Mouse (Mus musculus) heart, embryonic 16.5 days (tissue): ENCODE results near the gene Krtap29-1. TPM values are rescaled to one million over a fixed set of nuclear protein-coding genes. Genes with fewer than 3 reads are reported as not detected.

Experiments
- ATAC-seq: fragments of 200-750 bp; cut with Nextera tagmentation; replicated peaks from 2 replicates; pipeline ENCODE4 v1.8.0; 2017; ENCODE audit warnings: moderate number of reproducible peaks; ENCODE audit not compliant: insufficient read depth, low FRiP score; ENCODE audit errors: extremely low read depth
- H3K27ac ChIP-seq: fragments of 300-500 bp; sonication (generic); 2 replicates; pipeline ENCODE4 v1.5.1; 2014; ENCODE audit warnings: mild to moderate bottlenecking, low read length, control low read depth, moderate library complexity
- H3K27me3 ChIP-seq: fragments of 300-500 bp; sonication (generic); 2 replicates; pipeline ENCODE4 v1.6.1; 2014; ENCODE audit warnings: low read length, mixed read lengths; ENCODE audit not compliant: control insufficient read depth, insufficient read depth
- H3K36me3 ChIP-seq: fragments of 300-500 bp; sonication (generic); 2 replicates; pipeline ENCODE4 v1.6.1; 2014; ENCODE audit not compliant: control insufficient read depth, insufficient read depth
- H3K4me1 ChIP-seq: fragments of 300-500 bp; sonication (generic); 2 replicates; pipeline ENCODE4 v1.6.1; 2014; ENCODE audit warnings: low read length, mixed read lengths; ENCODE audit not compliant: control insufficient read depth, insufficient read depth
- H3K4me2 ChIP-seq: fragments of 300-500 bp; sonication (generic); 2 replicates; pipeline ENCODE4 v1.6.1; 2014; ENCODE audit warnings: low read depth, mild to moderate bottlenecking, control low read depth, low read length
- H3K4me3 ChIP-seq: fragments of 300-500 bp; sonication (generic); 2 replicates; pipeline ENCODE4 v1.5.1; 2014; ENCODE audit warnings: mild to moderate bottlenecking, control low read depth, low read length
- H3K9ac ChIP-seq: fragments of 300-500 bp; sonication (generic); 2 replicates; pipeline ENCODE4 v1.6.1; 2014; ENCODE audit warnings: low read length, control low read depth
- H3K9me3 ChIP-seq: fragments of 300-500 bp; sonication (generic); replicated peaks from 2 replicates; pipeline ENCODE4 v1.6.1; 2016; ENCODE audit warnings: low read length; ENCODE audit not compliant: control insufficient read depth
- WGBS: fragments of 180-500 bp; shearing (Covaris S2); extraction: QIAGEN DNeasy Blood & Tissue Kit; methylation state at CpG from one replicate; pipeline ENCODE4 v1.1.7; 2014; 5-methylcytosine and 5-hydroxymethylcytosine counted together
- polyA plus RNA-seq: library from polyadenylated mRNA; unstranded; fragments of >200 nt; fragmentation: Nextera tagmentation; extraction: Ambion mirVana; gene quantifications from 2 replicates; pipeline ENCODE4 v1.2.1, GENCODE M21; 2015

The Krtap29-1 gene
- polyA plus RNA-seq = not detected in 2 replicates

DNA sequence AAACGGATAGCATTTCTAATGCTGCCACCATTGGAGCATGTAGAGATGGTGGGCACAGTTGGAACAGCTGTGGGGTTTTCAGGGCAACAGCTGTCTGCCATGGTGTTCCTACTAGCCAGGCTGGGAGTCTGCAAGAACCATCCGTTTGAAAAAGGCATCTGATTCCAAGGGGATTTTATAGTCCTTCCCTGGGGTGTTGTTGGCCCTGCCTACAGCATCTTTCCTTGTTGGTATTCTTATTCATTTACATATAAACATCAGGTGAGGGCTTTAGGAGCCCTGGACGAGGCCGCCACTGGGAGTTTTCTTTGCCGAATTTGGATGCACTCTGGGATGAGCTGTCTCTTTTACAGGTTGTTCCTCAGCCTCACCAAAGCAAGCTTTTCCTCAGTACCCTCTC lies at the start of gene Krtap29-1:
Gene Krtap29-1, minus strand, starts transcription at position 101 of the 400 bp plus-strand sequence.
- no peak within 1 kb of the TSS for H3K9ac ChIP-seq
- no peak within 1 kb of the TSS for H3K4me2 ChIP-seq
- no peak within 1 kb of the TSS for H3K27ac ChIP-seq
- WGBS = 72% methylated on average over 5 of the region's 5 CpGs
- H3K9me3 ChIP-seq = no peaks in the 10 kb centered on the region; the same call in 1 of the 2 replicates
- no peaks in the 10 kb centered on the region for H3K36me3 ChIP-seq
- no peak for ATAC-seq
- H3K4me3 ChIP-seq = no peak within 1 kb of the TSS
- no peaks in the 10 kb centered on the region for H3K27me3 ChIP-seq
- no peaks in the 10 kb centered on the region for H3K4me1 ChIP-seq

DNA sequence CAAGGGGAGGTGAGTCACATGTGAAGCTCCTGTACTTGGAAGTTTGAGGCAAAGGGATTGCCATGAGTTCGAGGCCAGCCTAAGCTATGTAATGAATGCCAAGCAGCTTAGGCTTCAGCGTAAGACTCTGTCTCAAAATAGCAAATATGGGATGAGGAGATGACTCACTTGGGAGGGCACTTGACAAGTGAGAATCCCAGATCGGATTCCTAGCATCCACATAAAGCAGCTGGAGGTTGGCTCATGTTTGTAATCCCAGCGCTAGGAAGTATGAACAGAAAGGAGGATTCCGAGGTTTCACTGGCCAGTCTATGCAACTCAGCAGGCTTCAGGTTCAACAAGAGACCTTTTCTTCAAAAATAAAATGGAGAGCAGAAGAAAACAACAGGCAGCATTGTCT lies 42.6 kb upstream of the Krtap29-1 start:
- no peak overlapping the region for H3K4me2 ChIP-seq
- no peak overlapping the region for H3K27ac ChIP-seq
- H3K27me3 ChIP-seq = no peaks in the 10 kb centered on the region
- no peaks in the 10 kb centered on the region for H3K4me1 ChIP-seq
- no peaks in the 10 kb centered on the region for H3K36me3 ChIP-seq
- no peaks in the 10 kb centered on the region for H3K9me3 ChIP-seq
- no peak for ATAC-seq
- WGBS = 49% methylated on average over 5 of the region's 5 CpGs
- H3K9ac ChIP-seq = no peak overlapping the region
- H3K4me3 ChIP-seq = no peak overlapping the region

DNA sequence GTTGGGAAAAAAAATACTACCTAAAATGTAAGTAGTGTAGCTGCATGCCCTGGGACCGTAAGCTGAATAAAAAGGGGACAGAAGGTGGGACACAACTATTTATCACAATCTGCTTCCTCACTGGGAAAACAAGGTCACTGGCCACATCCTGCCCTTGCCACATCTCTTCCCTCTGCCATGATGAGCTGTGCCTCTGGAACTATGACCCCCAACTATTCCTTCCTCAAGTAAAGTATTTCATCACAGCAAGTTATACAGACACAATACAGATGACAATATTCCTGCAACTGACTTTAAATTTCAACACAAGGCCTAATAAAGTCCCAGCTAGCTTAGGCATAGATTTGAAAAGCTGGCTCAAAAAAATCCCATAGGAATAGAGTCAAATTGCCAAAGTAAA lies 40.6 kb upstream of the Krtap29-1 start:
- 61% methylated on average over 1 of the region's 1 CpGs for WGBS
- no peaks in the 10 kb centered on the region for H3K9me3 ChIP-seq
- no peak for ATAC-seq
- H3K4me3 ChIP-seq = no peak overlapping the region
- no peak overlapping the region for H3K9ac ChIP-seq
- no peak overlapping the region for H3K27ac ChIP-seq
- H3K27me3 ChIP-seq = no peaks in the 10 kb centered on the region
- H3K36me3 ChIP-seq = no peaks in the 10 kb centered on the region
- H3K4me1 ChIP-seq = no peaks in the 10 kb centered on the region
- no peak overlapping the region for H3K4me2 ChIP-seq

DNA sequence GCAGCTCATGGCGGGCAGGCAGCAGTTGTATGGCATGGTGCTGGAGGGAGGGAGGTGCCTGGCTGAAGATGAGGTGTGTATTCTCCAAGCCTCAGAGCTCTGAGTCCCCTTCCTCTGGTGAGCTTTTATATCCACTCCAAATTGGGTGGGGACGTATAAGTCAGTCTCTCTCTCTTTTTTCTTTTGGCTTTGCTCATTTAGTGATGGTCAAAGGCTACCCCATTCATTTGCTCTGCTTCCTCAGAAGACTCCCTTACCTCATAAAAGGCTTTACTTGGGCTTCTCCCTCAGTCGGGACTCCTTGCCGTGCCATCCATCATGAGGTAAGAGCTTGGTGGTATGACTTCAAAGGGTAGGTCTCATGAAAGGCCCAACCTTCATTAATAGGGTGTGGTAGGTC lies 37.3 kb upstream of the Krtap29-1 start, which contains the start of gene Krt33a:
Gene Krt33a, minus strand, starts transcription at position 101 of the 400 bp plus-strand sequence.
- H3K4me3 ChIP-seq = no peak within 1 kb of the TSS

DNA sequence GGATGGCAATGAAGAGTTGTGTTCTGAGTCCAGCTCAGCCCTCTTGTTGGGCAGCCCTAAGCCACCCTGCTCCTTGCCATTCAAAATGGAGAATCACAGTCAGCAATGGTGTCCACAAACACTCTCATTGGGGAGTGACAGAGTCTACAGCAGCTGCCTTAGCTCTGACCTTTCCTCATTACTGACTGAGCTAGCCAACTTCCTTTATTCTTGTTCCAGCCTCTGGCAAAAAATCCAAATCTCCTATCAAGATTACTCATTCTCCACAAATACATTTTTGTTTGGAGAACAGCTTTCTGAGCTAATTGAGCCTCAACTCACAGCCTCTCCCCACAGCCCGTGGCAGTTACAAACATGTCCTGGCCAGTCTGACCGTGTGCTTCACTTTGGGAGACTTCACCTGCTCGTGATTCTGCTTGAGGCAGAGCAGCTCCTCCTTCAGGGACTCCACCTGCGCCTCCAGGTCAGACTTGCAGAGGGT lies 34.9 kb upstream of the Krtap29-1 start:
- Histone ChIP-seq H3K36me3 (no peaks in the 10 kb centered on the region), H3K4me1 (no peaks in the 10 kb centered on the region), H3K9ac (no peak overlapping the region), H3K4me2 (no peak overlapping the region), H3K4me3 (no peak overlapping the region), H3K9me3 (no peaks in the 10 kb centered on the region), H3K27me3 (no peaks in the 10 kb centered on the region), H3K27ac (no peak overlapping the region)
- ATAC-seq = no peak
- WGBS = 59% methylated on average over 4 of the region's 4 CpGs

More for the DNA sequence above, 37.3 kb upstream of the Krtap29-1 start, which contains the start of gene Krt33a:
- Histone ChIP-seq H3K4me1 (no peaks in the 10 kb centered on the region), H3K9ac (no peak within 1 kb of the TSS), H3K27ac (no peak within 1 kb of the TSS), H3K27me3 (no peaks in the 10 kb centered on the region), H3K4me2 (no peak within 1 kb of the TSS), H3K36me3 (no peaks in the 10 kb centered on the region), H3K9me3 (no peaks in the 10 kb centered on the region)
- no peak for ATAC-seq
- WGBS = 72% methylated on average over 4 of the region's 4 CpGs

DNA sequence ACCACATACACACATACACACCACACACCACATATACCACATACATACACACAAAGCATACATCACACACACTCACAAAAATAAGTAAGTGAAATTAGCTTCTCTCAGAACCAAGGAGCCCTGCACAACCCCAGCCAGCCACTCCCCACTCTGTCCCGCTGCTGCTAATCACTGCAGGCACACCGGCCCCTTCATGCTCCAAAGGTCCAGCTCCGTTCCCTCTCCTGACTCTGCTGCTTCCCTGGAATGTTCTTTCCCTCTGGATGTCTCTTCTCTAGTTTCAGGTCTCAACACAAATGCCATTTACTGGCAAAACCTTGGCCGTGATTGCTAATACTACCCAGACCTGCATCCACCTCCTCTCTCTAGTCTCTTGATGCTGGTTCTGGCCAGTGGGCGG lies 31.8 kb upstream of the Krtap29-1 start:
- Histone ChIP-seq H3K9ac (no peak overlapping the region), H3K27ac (no peak overlapping the region), H3K27me3 (no peaks in the 10 kb centered on the region), H3K4me2 (no peak overlapping the region), H3K4me3 (no peak overlapping the region), H3K4me1 (no peaks in the 10 kb centered on the region), H3K9me3 (no peaks in the 10 kb centered on the region; the same call in 1 of the 2 replicates), H3K36me3 (no peaks in the 10 kb centered on the region)
- WGBS = 85% methylated on average over 5 of the region's 5 CpGs
- ATAC-seq = no peak

DNA sequence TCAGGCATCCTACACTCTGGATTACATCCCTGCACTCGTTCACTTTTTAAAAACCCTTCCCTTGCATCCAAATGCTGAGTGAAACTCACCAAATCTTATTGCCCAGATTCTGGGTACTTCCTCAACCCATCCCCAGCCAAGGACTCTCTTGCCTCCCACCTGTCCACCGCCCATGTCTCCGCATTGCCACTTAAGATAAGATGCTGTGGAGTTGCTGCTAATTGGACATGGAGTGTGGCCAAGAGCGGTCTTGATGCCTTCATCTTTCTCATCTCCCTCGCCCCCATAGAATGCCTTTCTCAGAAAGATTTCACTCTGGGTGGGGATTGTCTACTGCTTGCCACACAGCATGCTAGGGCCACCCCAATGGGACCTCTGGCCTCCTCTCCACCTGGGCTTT lies 29.5 kb upstream of the Krtap29-1 start:
- 67% methylated on average over 5 of the region's 5 CpGs for WGBS
- no peaks in the 10 kb centered on the region for H3K4me1 ChIP-seq
- no peaks in the 10 kb centered on the region; the same call in 1 of the 2 replicates for H3K9me3 ChIP-seq
- H3K9ac ChIP-seq = no peak overlapping the region
- no peak overlapping the region for H3K4me3 ChIP-seq
- H3K27ac ChIP-seq = no peak overlapping the region
- H3K27me3 ChIP-seq = no peaks in the 10 kb centered on the region
- H3K4me2 ChIP-seq = no peak overlapping the region
- ATAC-seq = no peak
- no peaks in the 10 kb centered on the region for H3K36me3 ChIP-seq

DNA sequence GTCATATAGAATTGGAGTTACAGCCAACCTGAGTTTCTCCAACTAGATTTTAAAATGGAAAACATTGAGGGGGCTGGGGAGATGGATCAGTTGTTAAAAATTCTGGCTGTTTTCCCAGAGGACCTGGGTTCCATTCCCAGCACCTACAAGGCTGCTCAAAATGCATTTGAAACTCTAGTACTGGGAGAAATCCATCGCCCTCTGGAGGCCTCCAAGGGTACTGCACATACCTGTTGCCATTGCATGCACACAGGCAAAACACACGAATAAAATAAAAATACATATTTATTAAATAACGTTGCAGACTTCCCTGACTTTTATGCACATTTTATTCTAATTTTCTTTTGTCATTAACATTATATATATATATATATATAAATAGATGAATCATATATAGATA lies 27.8 kb upstream of the Krtap29-1 start:
- no peaks in the 10 kb centered on the region for H3K4me1 ChIP-seq
- H3K9ac ChIP-seq = no peak overlapping the region
- H3K4me3 ChIP-seq = no peak overlapping the region
- no peak for ATAC-seq
- H3K4me2 ChIP-seq = no peak overlapping the region
- H3K27ac ChIP-seq = no peak overlapping the region
- H3K27me3 ChIP-seq = no peaks in the 10 kb centered on the region
- peaks cover 2% of the 10 kb centered on the region for H3K9me3 ChIP-seq
- no peaks in the 10 kb centered on the region for H3K36me3 ChIP-seq
- whole genome bisulfite sequencing = 56% methylated on average over 3 of the region's 3 CpGs

DNA sequence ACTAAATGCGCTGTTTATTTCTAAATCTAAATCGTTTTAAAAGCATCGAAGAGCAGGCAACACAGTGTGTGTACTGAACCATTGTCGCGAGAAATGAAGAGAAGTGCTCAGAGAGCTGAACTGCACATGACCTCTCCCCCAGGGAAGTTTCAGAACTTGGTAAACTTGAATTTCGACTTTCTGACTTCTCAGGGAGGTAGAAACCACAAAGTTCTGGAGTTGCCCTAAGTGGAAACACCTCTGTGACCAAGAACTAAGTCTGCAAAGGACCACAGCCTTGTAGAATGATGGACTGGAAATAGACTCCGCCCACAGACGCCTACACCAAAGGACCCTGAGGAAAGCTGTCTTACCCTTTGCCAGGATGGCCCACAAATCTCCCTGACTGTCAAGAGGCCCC lies 27.1 kb upstream of the Krtap29-1 start:
- Histone ChIP-seq H3K9ac (no peak overlapping the region), H3K4me2 (no peak overlapping the region), H3K4me3 (no peak overlapping the region), H3K36me3 (no peaks in the 10 kb centered on the region), H3K9me3 (peaks cover 3% of the 10 kb centered on the region), H3K27ac (no peak overlapping the region), H3K27me3 (no peaks in the 10 kb centered on the region), H3K4me1 (no peaks in the 10 kb centered on the region)
- ATAC-seq = no peak
- WGBS = 82% methylated on average over 8 of the region's 8 CpGs
